Mouse (Mus musculus) adrenal gland, postnatal 10 days (tissue): ENCODE data around the gene Dnmt1. TPM values are rescaled to one million over a fixed set of nuclear protein-coding genes. Genes with fewer than 3 reads are reported as not detected.

Experiments
- microRNA-seq: library from miRNA; unstranded; fragments of <30 nt; microRNA quantifications from one replicate; pipeline ENCODE4 v1.2.0, GENCODE M21; 2021
- total RNA-seq, 2 experiments: library from RNA; stranded (reverse); gene quantifications; 2 replicates each; pipeline ENCODE4 v1.2.3; 2021

Gene Dnmt1
- total RNA-seq, 2 experiments from 2014 or later, result 44.9 to 54.7 TPM

Small RNA genes within 50 kb of the gene (microRNA-seq; reads per million reads assigned to microRNA genes)
- gene Mir7081, result not detected

Other genes with a start within 250 kb of the Dnmt1 start
- gene Olfm2, start 213.5 kb downstream of the Dnmt1 start, total RNA-seq, result 1 to 10 TPM; 3.3 to 6.4 TPM
- gene Col5a3, start 144.8 kb downstream of the Dnmt1 start, total RNA-seq, result 100 to 1,000 TPM in 1 of 2 experiments, 10 to 100 TPM in 1; 99.1 to 106 TPM
- not detected for gene Rdh8, start 141.4 kb downstream of the Dnmt1 start, total RNA-seq
- 10 to 100 TPM; 17.1 to 28.0 TPM for gene A230050P20Rik, start 91.2 kb downstream of the Dnmt1 start, total RNA-seq
- 1 to 10 TPM; 5.0 to 5.3 TPM for gene Angptl6, start 80.2 kb downstream of the Dnmt1 start, total RNA-seq
- 10 to 100 TPM; 32.6 to 38.2 TPM for gene Ppan, start 71.7 kb downstream of the Dnmt1 start, total RNA-seq
- gene Eif3g, start 61.3 kb downstream of the Dnmt1 start, total RNA-seq, result 100 to 1,000 TPM; 136 to 143 TPM
- 1 to 10 TPM; 7.4 to 9.7 TPM for gene S1pr2, start 16.9 kb upstream of the Dnmt1 start, total RNA-seq
- gene Mrpl4, start 42.9 kb upstream of the Dnmt1 start, total RNA-seq, result 100 to 1,000 TPM; 121 to 125 TPM
- 10 to 100 TPM; 10.8 to 12.4 TPM for gene Icam1, start 56.1 kb upstream of the Dnmt1 start, total RNA-seq
- 1 to 10 TPM; 2.3 to 3.2 TPM for gene Icam4, start 69.5 kb upstream of the Dnmt1 start, total RNA-seq
- gene Icam5, start 72.2 kb upstream of the Dnmt1 start, total RNA-seq, result under 1 TPM; 0.51 to 0.67 TPM
- gene Zglp1, start 107.2 kb upstream of the Dnmt1 start, total RNA-seq, result not detected
- under 1 TPM; 0.45 to 0.51 TPM for gene Gm49373, start 113.2 kb upstream of the Dnmt1 start, total RNA-seq
- 10 to 100 TPM; 32.5 to 38.6 TPM for gene Fdx1l, start 113.7 kb upstream of the Dnmt1 start, total RNA-seq
- gene Gm38431, start 132.1 kb upstream of the Dnmt1 start, total RNA-seq, result 1 to 10 TPM in 1 of 2 experiments, under 1 TPM in 1; 0.63 to 1.5 TPM
- 10 to 100 TPM; 47.2 to 50.3 TPM for gene Raver1, start 132.1 kb upstream of the Dnmt1 start, total RNA-seq
- gene Tyk2, start 171.4 kb upstream of the Dnmt1 start, total RNA-seq, result 10 to 100 TPM; 12.5 to 18.6 TPM
- gene Cdc37, start 190.1 kb upstream of the Dnmt1 start, total RNA-seq, result 100 to 1,000 TPM; 155 to 160 TPM
- gene Pde4a, start 205.8 kb upstream of the Dnmt1 start, total RNA-seq, result 10 to 100 TPM; 22.7 to 31.5 TPM